Mouse (Mus musculus) thymus, adult 2 months (tissue): ENCODE measurements around the gene Ppil1.

ENCODE experiments used
- CTCF ChIP-seq: fragments of 200-500 bp; IDR thresholded peaks from 2 replicates; pipeline ENCODE4 v1.5.1; 2012; ENCODE audit warnings: mild to moderate bottlenecking, control low read depth, low read length, moderate library complexity, borderline replicate concordance; ENCODE audit not compliant: control insufficient read depth, poor library complexity, insufficient read depth; ENCODE audit errors: extremely low read depth
- POLR2A ChIP-seq: fragments of 200-500 bp; IDR thresholded peaks from 2 replicates; pipeline ENCODE4 v1.6.1; 2012; ENCODE audit warnings: mild to moderate bottlenecking, low read length, control low read depth, moderate library complexity; ENCODE audit not compliant: control insufficient read depth, poor library complexity, insufficient read depth; ENCODE audit errors: extremely low read depth

- no peak for TF ChIP-seq CTCF
- no peak for TF ChIP-seq POLR2A
Observed at GRCm38 (mm10) chr17:29312082-29312481, 48.1 kb upstream of the Ppil1 start.
